Mouse (Mus musculus): ENCODE measurements at regions not wholly inside any gene's neighbourhood (a gene's known extent, or its start where the extent isn't known, plus 50 kb on each side); places are given as distances from the start of the nearest gene placed in this dataset.

GRCm38 (mm10) chr3:51066373-51066772, 157.9 kb upstream of the Noct start:
- no peak for TF ChIP-seq CTCF (IDR thresholded peaks at IDR 0.05; ENCODE audit: control insufficient read depth, insufficient read depth, insufficient read length)
- no peak for TF ChIP-seq MYOD1 (IDR thresholded peaks at IDR 0.05; ENCODE audit: control insufficient read depth, insufficient read length, low read depth)
- TF ChIP-seq MAX (IDR thresholded peaks at IDR 0.05) = no peak
- no peak for TF ChIP-seq USF1 (IDR thresholded peaks at IDR 0.05; ENCODE audit: low read depth)
- no peak for TF ChIP-seq MYOG (IDR thresholded peaks at IDR 0.05; ENCODE audit: control insufficient read depth, extremely low read depth, insufficient read length)
